Mouse (Mus musculus) CH12.LX (cell line): ENCODE data around the gene Pygl. TPM values are rescaled to one million over a fixed set of nuclear protein-coding genes. Genes with fewer than 3 reads are reported as not detected.

Experiments
- DNase-seq: peaks from one replicate; pipeline ENCODE4 v3.0.0-alpha.2; 2013; ENCODE audit errors: extremely low read depth
- H3K27ac ChIP-seq: 2 replicates; pipeline ENCODE4 v1.5.1; 2012; ENCODE audit warnings: low read depth, mild to moderate bottlenecking, control low read depth, moderate library complexity; ENCODE audit not compliant: insufficient read depth
- H3K27me3 ChIP-seq: replicated peaks from 2 replicates; pipeline ENCODE3; 2012; ENCODE audit warnings: inconsistent platforms
- H3K36me3 ChIP-seq, 2 experiments: replicated peaks in 1 of 2; 2 replicates each; pipeline versions ENCODE3 to v1.6.1; 2012; ENCODE audit warnings: inconsistent platforms in 1 of 2, low read length in 1 of 2, mild to moderate bottlenecking in 1 of 2, mixed read lengths in 1 of 2, moderate library complexity in 1 of 2; ENCODE audit not compliant: control insufficient read depth in 1 of 2, insufficient read depth in 1 of 2
- H3K4me1 ChIP-seq, 2 experiments: 2 replicates each; pipeline ENCODE4 v1.6.1; 2012; ENCODE audit warnings: inconsistent platforms in 1 of 2, moderate library complexity in 1 of 2; ENCODE audit not compliant: insufficient read depth in 2 of 2, control insufficient read depth in 1 of 2
- H3K4me2 ChIP-seq: 2 replicates; pipeline ENCODE4 v1.6.1; 2012; ENCODE audit warnings: low read depth, mild to moderate bottlenecking, control low read depth; ENCODE audit not compliant: poor library complexity, insufficient read depth, severe bottlenecking
- H3K4me3 ChIP-seq, 3 experiments: fragments of 150-350 bp in 1 of 3; sonication (generic) in 1 of 3; replicated peaks in 1 of 3; 2 replicates each; pipeline versions ENCODE3 to v1.5.1; 2011 to 2012; ENCODE audit warnings: low read depth in 2 of 3, low read length in 2 of 3, mild to moderate bottlenecking in 2 of 3, moderate library complexity in 2 of 3, control low read depth in 1 of 3, improper control_type of control experiment in 1 of 3, inconsistent platforms in 1 of 3, mixed read lengths in 1 of 3; ENCODE audit not compliant: poor library complexity in 1 of 3
- H3K79me2 ChIP-seq: replicated peaks from 2 replicates; pipeline ENCODE4 v1.6.1; 2012; ENCODE audit warnings: mild to moderate bottlenecking, moderate library complexity; ENCODE audit not compliant: control insufficient read depth, poor library complexity, insufficient read depth, severe bottlenecking; ENCODE audit errors: extremely low read depth
- H3K9ac ChIP-seq: 2 replicates; pipeline ENCODE4 v1.6.1; 2012; ENCODE audit warnings: low read depth, mild to moderate bottlenecking, control low read depth, moderate library complexity; ENCODE audit not compliant: insufficient read depth
- H3K9me3 ChIP-seq: replicated peaks from 2 replicates; pipeline ENCODE3; 2012; ENCODE audit warnings: low read length, inconsistent platforms, mixed read lengths
- BHLHE40 ChIP-seq: IDR thresholded peaks from 2 replicates; pipeline ENCODE4 v1.6.1; 2011; ENCODE audit warnings: mild to moderate bottlenecking, low read depth, low read length, improper control_type of control experiment
- CHD2 ChIP-seq: IDR thresholded peaks from 2 replicates; pipeline ENCODE4 v1.6.1; 2011; ENCODE audit warnings: low read length, improper control_type of control experiment
- CTCF ChIP-seq, 2 experiments: IDR thresholded peaks in 1 of 2; conservative IDR thresholded peaks in 1 of 2; 2 replicates each; pipeline ENCODE4 v1.5.1; 2011 to 2012; ENCODE audit warnings: low read depth in 2 of 2, low read length in 2 of 2, improper control_type of control experiment in 1 of 2, inconsistent platforms in 1 of 2, mild to moderate bottlenecking in 1 of 2, moderate library complexity in 1 of 2
- E2F4 ChIP-seq: IDR thresholded peaks from 2 replicates; pipeline ENCODE4 v1.6.1; 2011; ENCODE audit warnings: low read depth, low read length, improper control_type of control experiment; ENCODE audit not compliant: insufficient replicate concordance
- EP300 ChIP-seq: IDR thresholded peaks from 2 replicates; pipeline ENCODE4 v1.6.1; 2011; ENCODE audit warnings: low read length, improper control_type of control experiment
- ETS1 ChIP-seq: conservative IDR thresholded peaks from 2 replicates; pipeline ENCODE4 v1.6.1; 2012; ENCODE audit warnings: low read depth, mild to moderate bottlenecking, inconsistent platforms, low read length, improper control_type of control experiment, moderate library complexity
- HCFC1 ChIP-seq: IDR thresholded peaks from 2 replicates; pipeline ENCODE4 v1.6.1; 2012; ENCODE audit warnings: low read depth, mild to moderate bottlenecking, inconsistent platforms, low read length, improper control_type of control experiment
- JUN ChIP-seq: IDR thresholded peaks from 2 replicates; pipeline ENCODE4 v1.6.1; 2011; ENCODE audit warnings: low read depth, mild to moderate bottlenecking, low read length, improper control_type of control experiment, moderate library complexity; ENCODE audit not compliant: insufficient read depth
- JUND ChIP-seq: conservative IDR thresholded peaks from 2 replicates; pipeline ENCODE4 v1.6.1; 2011; ENCODE audit warnings: low read depth, low read length, improper control_type of control experiment
- KAT2A ChIP-seq: IDR thresholded peaks from 2 replicates; pipeline ENCODE4 v1.6.1; 2012; ENCODE audit warnings: low read length, improper control_type of control experiment, inconsistent platforms; ENCODE audit not compliant: insufficient replicate concordance
- MAFK ChIP-seq: IDR thresholded peaks from 2 replicates; pipeline ENCODE4 v1.6.1; 2011; ENCODE audit warnings: low read length, improper control_type of control experiment; ENCODE audit not compliant: insufficient replicate concordance
- MAX ChIP-seq: IDR thresholded peaks from 2 replicates; pipeline ENCODE4 v1.6.1; 2011; ENCODE audit warnings: low read length, improper control_type of control experiment
- MAZ ChIP-seq: IDR thresholded peaks from 2 replicates; pipeline ENCODE4 v1.6.1; 2012; ENCODE audit warnings: low read depth, mild to moderate bottlenecking, inconsistent platforms, low read length, improper control_type of control experiment, moderate library complexity
- MYC ChIP-seq: IDR thresholded peaks from 2 replicates; pipeline ENCODE4 v1.6.1; 2011; ENCODE audit warnings: low read depth, mild to moderate bottlenecking, improper control_type of control experiment, low read length
- NELFE ChIP-seq: IDR thresholded peaks from 2 replicates; pipeline ENCODE4 v1.6.1; 2011; ENCODE audit warnings: low read depth, low read length, improper control_type of control experiment
- NRF1 ChIP-seq: IDR thresholded peaks from 2 replicates; pipeline ENCODE4 v1.6.1; 2014; ENCODE audit warnings: low read depth, mild to moderate bottlenecking, inconsistent platforms, low read length, improper control_type of control experiment, moderate library complexity
- PAX5 ChIP-seq: IDR thresholded peaks from 2 replicates; pipeline ENCODE4 v1.6.1; 2012; ENCODE audit warnings: low read length, inconsistent platforms, mixed read lengths
- TBP ChIP-seq: conservative IDR thresholded peaks from 2 replicates; pipeline ENCODE4 v1.6.1; 2011; ENCODE audit warnings: low read depth, low read length, improper control_type of control experiment
- TCF12 ChIP-seq: IDR thresholded peaks from 2 replicates; pipeline ENCODE4 v1.6.1; 2014; ENCODE audit warnings: low read depth, mild to moderate bottlenecking, inconsistent platforms, low read length, improper control_type of control experiment
- ZNF384 ChIP-seq: IDR thresholded peaks from 2 replicates; pipeline ENCODE4 v1.6.1; 2012; ENCODE audit warnings: low read depth, low read length, improper control_type of control experiment, inconsistent platforms
- dilution Hi-C: fragments of 300-500 bp; cut with MboI; formaldehyde crosslinking; loops from 2 replicates; pipeline ENCODE4 v1.14.3; 2020; ENCODE audit warnings: low sequenced_read_pairs; ENCODE audit not compliant: extremely low pct_unique_long_range_greater_than_20kb, extremely low pct_ligation_motif_present
- in situ Hi-C: fragments of 300-500 bp; cut with MboI; formaldehyde crosslinking; loops from 3 replicates; pipeline ENCODE4 v1.14.3; 2019; ENCODE audit warnings: low sequenced_read_pairs, low pct_ligation_motif_present, low pct_unique_long_range_greater_than_20kb, mixed read lengths
- polyA plus RNA-seq: library from polyadenylated mRNA; unstranded; fragments of >175 nt; gene quantifications from 2 replicates; pipeline ENCODE4 v1.2.1, GENCODE M21; 2012; ENCODE audit warnings: low read depth; ENCODE audit not compliant: insufficient read length
- total RNA-seq, 2 experiments: library from RNA; depleted of rRNA; stranded (reverse); fragments of 300-350 nt in 1 of 2; fragments of >200 nt in 1 of 2; gene quantifications; 2 replicates each; pipeline ENCODE4 v1.2.3; 2012 to 2014

Pygl gene
- total and polyA plus RNA-seq, 3 experiments, result 1.1 to 8.5 (median 3.1) TPM

- dilution Hi-C loops (no loop called here), in situ Hi-C loops (no loop called here)
- no peaks in the 10 kb centered on the region for H3K36me3 ChIP-seq
These were observed 17.0 kb downstream of the Pygl start for GRCm38 (mm10) chr12:70214281-70214680.

DNA sequence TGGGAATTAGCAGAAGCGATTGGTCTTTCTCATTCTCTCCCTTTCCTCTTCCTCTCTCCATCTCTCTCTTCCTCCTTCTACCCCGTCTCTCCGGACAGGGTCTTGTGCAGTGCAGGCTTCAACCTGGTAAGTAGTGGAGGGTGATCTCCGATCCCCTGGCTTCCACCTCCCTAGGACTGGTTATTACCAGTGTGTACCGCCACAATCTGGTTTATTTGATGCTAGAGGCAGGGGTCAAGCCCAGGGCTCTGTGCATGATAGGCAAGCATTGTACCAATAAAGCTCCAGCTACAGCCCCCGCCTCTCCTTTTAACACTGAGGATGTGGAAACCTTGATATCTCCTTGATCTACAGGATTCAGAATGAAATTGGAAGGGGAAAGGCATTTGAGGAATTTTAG, 17.7 kb downstream of the Pygl start:
- TF ChIP-seq KAT2A (no peak), MYC (no peak), MAZ (no peak), EP300 (no peak)

More at GRCm38 (mm10) chr12:70214281-70214680, 17.0 kb downstream of the Pygl start:
- peak; percentile 6 for DNase-seq
- H3K4me1 ChIP-seq, result peaks cover 0 to 8% of the 10 kb centered on the region in 2 experiments; a peak in 2 of 4 replicates
- no peaks in the 10 kb centered on the region for H3K27me3 ChIP-seq
- H3K9me3 ChIP-seq, result no peaks in the 10 kb centered on the region
- no peaks in the 10 kb centered on the region for H3K79me2 ChIP-seq
- TF ChIP-seq KAT2A (no peak), ETS1 (no peak), NELFE (no peak), BHLHE40 (no peak), MAX (no peak), TCF12 (no peak), TBP (no peak), PAX5 (no peak), CHD2 (no peak), CTCF (conservative IDR thresholded peaks at IDR 0.05 in 1 of 2, IDR thresholded peaks at IDR 0.05 in 1 of 2; ENCODE audit: low read depth in 2 of 2, low read length in 2 of 2) (no peak), E2F4 (no peak), ZNF384 (no peak), HCFC1 (no peak), JUND (no peak), NRF1 (no peak), JUN (no peak), MYC (no peak), MAFK (no peak)
- no peak overlapping the region for H3K4me3 ChIP-seq
- no peak overlapping the region for H3K4me2 ChIP-seq
- H3K9ac ChIP-seq, result no peak overlapping the region
- H3K27ac ChIP-seq, result no peak overlapping the region

More for the DNA sequence above, 17.7 kb downstream of the Pygl start:
- Histone ChIP-seq H3K4me1 (peaks cover 0 to 3% of the 10 kb centered on the region in 2 experiments; a peak in 1 of 4 replicates), H3K79me2 (no peaks in the 10 kb centered on the region), H3K4me2 (no peak overlapping the region), H3K27me3 (no peaks in the 10 kb centered on the region), H3K9me3 (no peaks in the 10 kb centered on the region), H3K36me3 (no peaks in the 10 kb centered on the region), H3K4me3 (no peak overlapping the region), H3K27ac (no peak overlapping the region), H3K9ac (no peak overlapping the region)
- dilution Hi-C loops (no loop called here), in situ Hi-C loops (no loop called here)
- no peak for DNase-seq
